Mouse (Mus musculus): ENCODE data around the gene Zfp143.

DNA sequence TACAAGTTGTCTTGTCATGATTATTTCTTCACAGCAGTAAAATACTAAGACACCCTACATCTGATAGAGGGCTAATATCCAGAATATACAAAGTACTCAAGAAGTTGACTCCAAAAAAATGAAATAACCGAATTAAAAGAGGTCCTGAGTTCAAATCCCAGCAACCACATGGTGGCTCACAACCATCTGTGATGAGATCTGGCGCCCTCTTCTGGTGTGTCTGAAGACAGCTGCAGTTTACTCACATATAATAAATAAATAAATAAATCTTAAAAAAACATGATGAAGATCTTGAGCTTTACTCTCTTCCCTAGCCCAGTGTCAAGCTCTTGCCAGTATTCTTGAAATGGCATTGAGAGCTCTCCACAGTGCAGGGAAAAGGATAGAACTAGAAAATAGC is 77.5 kb downstream of the Zfp143 start:
- TF ChIP-seq POLR2A (IDR thresholded peaks at IDR 0.05; ENCODE audit: extremely low read depth, insufficient read depth, low read length), result no peak
- no peak for TF ChIP-seq CTCF (IDR thresholded peaks at IDR 0.05; ENCODE audit: low read depth, low read length)
